Mouse (Mus musculus): ENCODE results near the gene Psmg1.
A peak's percentile ranks its signal among the peaks of the same experiment; 100 is the strongest.

Psmg1 gene

DNA sequence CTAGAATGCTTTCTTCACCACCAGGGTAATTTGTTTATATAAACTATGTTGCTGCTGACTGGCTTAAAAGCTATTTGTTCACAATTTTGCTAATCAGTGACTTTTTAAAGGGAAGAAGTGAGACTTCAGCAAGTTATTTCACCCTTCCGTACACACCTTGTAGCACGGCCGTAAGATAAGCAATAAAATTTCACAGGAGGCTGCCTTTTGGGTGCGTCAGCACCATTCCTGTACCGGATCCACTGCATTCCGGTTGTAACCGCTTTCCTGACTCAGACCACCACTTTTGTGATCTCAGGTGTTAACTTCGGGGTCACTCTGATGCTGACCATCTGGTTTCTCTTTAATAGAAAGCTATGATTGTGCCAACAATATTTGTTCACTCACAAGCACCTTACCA lies 32.7 kb downstream of the Psmg1 start:
- DNase-seq (ENCODE audit: low spot score) = no peak

DNA sequence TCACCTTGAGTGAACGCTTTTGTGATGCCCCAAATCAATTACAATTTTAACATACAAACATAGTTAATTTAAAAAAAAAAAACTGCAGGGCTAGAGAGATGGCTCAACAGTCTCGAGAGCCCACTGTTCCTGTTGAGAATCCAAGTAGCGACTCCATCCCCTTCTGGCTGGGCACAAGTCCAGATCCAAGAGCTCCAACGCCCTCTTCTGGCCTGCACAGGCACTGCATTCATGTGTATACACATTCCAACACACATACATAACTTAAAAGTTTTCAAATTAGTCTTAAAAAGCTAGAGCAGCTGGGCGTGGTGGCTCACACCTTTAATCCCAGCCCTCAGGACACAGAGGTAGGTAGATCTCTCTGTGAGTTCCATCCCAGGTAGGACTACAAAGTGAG lies 34.1 kb downstream of the Psmg1 start:
- no peak for DNase-seq (ENCODE audit: low spot score)

DNA sequence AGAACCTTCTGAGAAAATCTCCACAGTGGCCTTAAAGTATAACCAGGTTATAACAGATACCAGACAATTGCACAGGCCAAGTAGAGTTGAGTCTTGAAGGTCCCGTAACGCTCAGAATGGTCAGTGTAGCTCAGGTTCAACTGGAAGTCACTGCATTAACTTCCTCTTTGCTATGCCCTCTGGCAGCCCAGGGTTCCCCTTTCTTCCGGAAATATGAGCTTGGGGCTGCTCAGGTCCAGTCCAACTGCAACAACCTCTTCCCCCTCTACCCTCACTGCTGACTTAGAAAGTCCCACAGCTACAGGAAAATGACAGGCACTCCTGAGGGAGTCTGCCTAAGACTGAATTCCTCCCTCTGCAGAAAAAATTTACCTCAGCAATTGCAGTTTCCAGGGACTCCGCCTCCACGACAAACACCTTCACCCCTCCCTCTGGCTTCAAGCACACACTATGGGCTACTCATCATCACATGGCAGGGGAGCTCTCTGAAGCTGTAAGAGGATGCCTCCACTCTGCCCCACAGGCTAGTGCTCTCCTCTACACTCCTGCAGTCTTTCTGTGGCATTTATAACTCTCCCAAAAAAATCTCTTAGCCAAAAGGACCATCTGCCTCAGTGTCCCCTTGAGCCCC lies 34.9 kb downstream of the Psmg1 start:
- DNase-seq (ENCODE audit: low spot score) = no peak

DNA sequence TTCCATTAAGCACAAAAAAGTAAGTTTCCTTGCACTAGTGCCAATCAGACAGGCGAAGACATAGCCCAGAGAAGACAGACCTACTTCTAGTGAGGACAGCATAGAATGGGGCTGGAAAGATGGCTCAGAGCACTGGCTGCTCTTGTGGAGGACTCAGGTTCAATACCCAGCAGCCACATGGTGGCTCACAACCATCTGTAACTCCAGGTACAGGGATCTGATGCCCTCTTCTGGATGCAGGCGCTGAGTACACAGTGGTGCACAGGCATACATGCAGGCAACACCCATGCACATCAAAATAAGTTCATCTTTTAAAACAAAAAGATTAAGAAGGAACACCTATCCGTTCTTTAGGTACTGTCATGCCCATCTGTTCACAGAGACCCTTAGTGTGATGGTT lies 36.4 kb downstream of the Psmg1 start:
- no peak for DNase-seq (ENCODE audit: low spot score)

DNA sequence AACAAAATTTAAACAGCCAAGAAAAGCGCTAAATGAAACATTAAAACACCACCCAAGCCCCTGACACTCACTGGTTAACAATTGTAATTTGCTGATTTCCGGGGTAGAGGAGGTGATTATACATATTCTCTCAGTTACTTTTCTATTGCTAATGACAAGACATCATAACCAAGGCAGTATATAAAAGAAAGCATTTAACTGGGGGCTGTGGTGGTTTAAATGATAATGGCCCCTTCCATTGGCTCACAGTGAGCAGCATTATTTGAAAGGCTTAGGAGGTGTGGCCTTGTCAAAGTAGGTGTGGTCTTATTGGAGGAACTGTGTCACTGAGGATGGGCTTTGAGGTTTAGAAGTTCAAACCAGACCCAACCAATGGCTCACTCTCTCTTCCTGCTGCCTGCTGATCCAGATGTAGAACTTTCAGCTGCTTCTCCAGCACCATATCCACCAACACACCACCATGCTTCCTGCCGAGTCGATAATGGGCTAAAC lies 37.6 kb downstream of the Psmg1 start:
- no peak for DNase-seq (ENCODE audit: low spot score)

DNA sequence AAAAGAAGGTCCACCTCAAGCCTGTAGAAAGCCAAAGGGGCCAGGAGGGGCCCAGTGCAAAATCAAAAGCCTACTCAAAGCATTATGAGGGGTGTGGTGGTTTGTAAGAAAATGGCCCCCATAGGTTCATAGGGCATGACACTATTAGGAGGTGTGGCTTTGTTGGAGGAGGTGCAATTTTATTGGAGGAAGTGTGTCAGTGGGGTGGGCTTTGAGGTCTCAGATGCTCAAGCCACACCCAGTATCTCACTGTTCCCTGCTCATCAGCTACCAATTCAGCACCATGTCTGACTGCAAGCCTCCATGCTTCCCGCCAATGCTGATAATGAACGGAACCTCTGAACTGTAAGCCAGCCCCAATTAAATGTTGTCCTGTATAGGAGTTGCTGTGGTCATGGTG lies 39.3 kb downstream of the Psmg1 start:
- no peak for DNase-seq (ENCODE audit: low spot score)

DNA sequence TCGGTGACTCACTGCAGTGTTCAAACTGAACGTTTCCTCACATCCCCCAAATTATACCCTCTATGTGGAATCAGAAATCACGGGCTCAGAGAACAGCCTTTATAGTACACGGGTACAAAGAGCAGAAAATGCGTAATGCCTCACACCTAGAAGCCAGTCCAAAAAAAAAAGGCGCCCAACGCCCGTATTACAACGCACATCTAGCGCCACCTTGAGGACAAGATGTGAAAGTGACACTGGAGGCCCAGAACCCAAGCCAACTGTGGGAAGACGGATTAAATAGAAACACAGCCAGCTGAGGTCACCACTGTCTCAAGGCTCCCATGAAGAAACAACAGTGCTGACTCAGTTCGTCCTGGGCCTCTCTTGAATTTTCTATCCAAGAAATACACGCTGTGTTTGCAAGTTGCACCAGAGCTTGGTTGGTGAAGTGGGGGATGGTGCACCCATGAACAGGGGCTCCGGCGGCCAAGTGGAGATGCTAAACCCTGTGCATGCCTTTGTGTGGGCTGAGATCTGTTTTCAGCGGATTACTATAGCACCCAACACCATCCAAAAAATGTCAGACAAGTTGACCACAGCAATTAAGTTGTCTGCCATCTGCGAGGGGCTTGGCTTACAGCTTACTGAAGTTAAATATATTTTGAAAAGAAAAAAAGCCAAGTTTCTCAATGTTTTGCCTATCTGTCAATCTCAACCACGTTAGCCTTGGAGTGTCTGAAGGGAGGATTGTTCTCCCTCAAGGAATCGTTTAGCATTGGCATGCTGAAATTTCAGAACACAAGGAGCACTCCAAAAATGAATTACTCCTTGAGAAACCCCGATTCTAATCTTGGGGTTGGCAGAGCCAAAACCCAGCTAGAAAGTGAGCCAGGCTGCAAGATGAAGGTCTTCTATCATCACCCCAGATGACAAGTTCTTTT lies 45.1 kb downstream of the Psmg1 start:
- DNase-seq (ENCODE audit: low spot score) = peak; percentile 68

DNA sequence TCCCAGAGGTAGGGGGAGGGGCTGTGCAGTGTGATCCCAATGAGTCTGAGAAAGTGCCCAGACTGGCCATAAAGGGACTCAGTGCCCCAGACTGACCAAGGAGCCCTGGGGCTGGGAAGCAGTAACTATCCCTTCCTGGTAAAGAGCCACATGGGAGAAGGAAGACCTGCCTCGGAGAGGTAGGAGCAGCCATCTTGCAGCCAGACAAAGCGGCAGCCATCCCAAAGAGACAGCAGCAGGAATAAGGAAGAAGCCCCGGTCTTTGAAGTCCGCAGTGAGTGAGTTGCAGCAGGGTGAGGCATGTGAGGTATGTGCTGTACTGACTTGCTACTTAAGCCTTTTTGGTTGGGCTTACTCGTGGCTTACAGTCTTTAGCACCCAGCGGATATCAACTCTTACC lies 47.6 kb downstream of the Psmg1 start:
- DNase-seq (ENCODE audit: low spot score) = no peak

DNA sequence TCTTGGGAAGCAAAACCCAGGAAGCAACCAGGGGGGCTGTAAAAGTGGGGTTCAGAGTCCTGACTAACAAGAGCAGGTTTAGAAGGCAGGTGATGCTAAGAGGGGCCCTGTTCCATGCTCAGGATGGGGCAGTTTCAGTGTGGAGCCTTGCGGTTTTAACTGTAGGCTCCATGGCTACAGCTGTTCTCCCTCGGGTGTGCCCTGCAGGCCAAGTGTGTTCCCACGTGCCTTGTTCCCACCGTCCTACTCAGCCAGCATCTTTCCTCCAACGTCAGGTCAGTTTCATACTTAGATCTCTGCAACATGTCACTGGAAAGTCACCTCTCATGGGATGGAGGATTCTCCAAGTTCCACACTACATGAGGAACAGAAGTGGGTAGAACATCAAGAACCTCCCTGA lies 49.2 kb downstream of the Psmg1 start:
- DNase-seq (ENCODE audit: low spot score) = no peak

DNA sequence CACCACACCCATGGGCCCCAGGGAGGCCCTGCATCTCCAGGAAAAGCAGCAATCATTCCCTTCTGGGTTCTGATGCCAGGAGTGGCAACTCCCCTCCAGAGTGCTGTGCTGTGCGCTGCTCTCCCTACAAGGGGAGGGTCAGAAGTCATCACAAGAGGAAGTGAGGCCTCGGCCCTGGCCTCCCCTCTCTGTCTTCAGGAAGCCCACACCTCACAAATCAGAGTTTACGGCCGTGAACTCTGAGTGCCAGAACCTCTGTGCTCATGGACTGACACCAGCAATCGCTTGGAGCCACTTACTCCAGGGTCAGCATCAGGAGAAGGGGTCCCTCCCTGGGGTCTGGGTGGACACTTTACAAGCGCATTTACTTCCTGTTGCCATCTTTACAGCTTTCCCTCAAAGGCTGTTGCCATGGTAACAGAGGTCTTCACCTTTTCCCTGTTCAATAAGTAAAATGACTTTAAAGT lies 55.2 kb downstream of the Psmg1 start:
- peak; percentile 34 for DNase-seq (ENCODE audit: low spot score)

DNA sequence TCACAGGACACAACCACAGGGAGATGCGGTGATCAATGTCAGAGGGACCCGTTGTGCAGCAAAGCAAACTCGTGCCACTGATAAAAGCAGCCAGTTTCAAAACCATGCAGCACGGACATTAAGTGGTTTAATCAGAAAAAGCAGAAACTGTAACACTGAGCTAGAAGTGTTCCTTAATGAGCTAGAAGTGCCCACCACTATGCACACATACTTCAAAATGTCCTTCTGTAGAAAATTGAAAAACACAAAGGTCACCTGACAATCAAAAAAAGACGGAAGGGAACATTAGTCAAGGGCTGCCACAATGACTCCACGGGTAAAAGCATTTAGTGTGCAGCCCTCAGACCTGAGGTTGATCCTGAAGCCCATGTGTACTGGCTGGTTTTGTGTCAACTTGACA lies 57.9 kb downstream of the Psmg1 start:
- no peak for DNase-seq (ENCODE audit: low spot score)

DNA sequence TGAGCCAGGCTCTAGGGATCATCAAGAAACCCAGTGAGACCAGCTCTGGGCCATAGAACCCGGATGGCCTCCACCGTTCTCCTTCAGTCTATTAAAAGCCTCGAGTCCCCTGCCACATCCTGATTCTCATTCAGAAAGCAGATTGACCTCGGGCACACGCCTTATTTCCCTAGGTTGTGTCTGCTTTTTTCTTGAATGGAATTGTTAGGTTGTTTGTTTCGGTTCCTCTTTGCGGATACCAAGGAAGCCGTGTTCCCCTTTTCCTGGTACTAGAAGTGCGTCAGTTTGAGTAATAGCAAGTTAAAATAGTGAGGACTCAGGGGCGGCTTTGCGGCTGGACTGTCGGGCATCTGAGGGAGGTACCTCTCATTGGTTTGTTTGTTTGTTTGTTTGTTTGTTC lies 59.3 kb downstream of the Psmg1 start:
- no peak for DNase-seq (ENCODE audit: low spot score)

Data from yolk sac, embryonic 10.5 days (tissue).